Mouse (Mus musculus) gastrocnemius, postnatal 4 days (tissue): Measurements from ENCODE around the gene Ptp4a2. TPM values are rescaled to one million over a fixed set of nuclear protein-coding genes. Genes with fewer than 3 reads are reported as not detected.
"Not testable (repeated sequence)": the region's sequence is repeated elsewhere in the genome, so short reads cannot be mapped to it uniquely, and the experiment has no call there.

Experiments used
- DNase-seq, 2 experiments: peaks; one replicate each; pipeline ENCODE4 v3.0.0; 2021 to 2022; ENCODE audit warnings: low spot score in 2 of 2, mixed read lengths in 2 of 2
- total RNA-seq, 2 experiments: library from RNA; stranded (reverse); gene quantifications; 2 replicates each; pipeline ENCODE4 v1.2.3; 2021

Ptp4a2 gene
- total RNA-seq, 2 experiments from 2014 or later, result 406 to 430 TPM

DNA sequence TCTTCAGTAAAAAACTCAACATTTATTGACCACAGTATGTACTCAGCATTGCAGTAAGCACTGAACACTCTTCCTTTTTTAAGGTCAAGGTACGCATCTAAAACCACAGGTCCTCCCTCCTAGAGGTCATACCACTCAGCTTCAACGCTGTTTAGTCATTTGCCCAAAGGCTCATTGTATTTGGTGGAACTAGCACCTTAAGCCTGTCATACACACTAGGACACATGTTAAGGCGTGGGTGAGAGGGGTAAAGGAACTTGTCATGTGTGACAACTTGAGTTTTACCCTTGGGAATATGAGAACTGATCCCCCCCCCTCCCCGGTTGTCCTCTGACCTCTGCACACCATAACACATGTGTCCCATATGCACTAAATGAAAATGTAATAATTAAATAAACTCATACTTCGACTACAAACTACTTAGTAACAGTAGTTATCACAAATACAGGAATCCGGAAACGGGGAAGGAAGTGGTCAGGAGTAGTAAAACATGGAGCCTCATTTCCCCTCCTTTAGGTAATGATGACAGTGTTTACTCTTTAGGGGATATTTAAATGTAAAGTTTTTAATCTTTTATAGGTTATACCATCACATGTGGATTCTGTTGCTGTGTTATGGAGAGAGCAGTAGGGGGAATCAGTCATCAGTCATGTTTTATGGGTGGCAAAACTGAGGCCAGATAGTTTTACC lies 29.0 kb downstream of the Ptp4a2 start:
- no peak for DNase-seq

DNA sequence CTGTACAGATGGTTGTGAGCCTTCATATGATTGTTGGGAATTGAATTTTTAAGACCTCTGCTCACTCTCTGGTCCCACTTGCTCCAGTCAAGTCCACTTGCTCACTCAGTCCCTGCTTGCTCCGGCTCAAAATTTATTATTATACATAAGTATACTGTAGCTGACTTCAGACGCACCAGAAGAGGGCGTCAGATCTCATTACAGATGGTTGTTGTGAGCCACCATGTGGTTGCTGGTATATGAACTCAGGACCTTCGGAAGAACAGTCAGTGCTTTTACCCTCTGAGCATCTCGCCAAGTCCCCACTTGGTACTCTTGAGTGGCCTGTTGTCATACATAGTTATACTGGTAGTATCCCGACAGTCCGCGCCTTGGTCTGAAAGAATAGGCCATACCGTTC lies 35.8 kb downstream of the Ptp4a2 start:
- no peak for DNase-seq

DNA sequence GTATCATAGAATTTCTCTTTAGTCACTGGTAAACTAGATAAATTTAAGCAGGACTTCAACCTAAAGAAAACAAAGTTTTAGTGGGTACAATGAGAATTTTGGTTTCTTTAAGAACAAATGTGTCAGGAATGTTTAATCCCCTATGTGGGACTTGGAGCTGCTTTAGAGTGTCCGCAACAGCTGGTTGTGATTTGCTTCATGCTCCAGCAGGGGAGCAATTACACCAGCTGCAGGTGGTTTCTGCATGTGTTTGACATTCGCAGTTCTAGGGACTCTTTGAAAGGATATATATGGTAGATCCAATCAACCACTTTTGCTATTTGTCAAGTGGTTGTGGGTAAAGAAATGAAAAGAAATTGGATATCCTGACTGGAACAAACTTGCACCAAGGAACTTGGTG lies 39.5 kb downstream of the Ptp4a2 start:
- no peak for DNase-seq

DNA sequence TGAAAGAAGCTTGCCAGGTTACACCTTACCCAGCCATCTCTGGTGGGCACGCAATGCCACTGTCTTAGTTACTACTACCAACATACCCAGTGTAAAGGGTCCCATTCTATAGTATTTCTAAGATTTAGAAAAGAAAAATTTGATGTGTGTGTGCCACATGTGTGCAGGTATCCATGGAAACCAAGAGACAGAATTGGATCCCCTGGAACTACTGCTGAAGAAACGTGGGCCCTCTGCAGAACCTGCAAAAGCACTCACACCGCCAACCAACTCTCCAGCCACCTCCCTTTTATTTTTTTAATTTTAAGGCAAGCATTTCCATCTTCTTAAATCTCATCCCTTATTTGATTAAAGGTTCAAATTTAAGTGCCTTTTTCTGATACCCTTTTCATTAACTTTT lies 40.8 kb downstream of the Ptp4a2 start:
- DNase-seq, result no peak

- DNase-seq, result no peak
Observed at GRCm38 (mm10) chr4:129853053-129853452, 42.0 kb downstream of the Ptp4a2 start.

GRCm38 (mm10) chr4:129853996-129854395 lies 43.0 kb downstream of the Ptp4a2 start:
- no peak for DNase-seq

GRCm38 (mm10) chr4:129854615-129855014 lies 43.6 kb downstream of the Ptp4a2 start:
- DNase-seq, result no peak

DNA sequence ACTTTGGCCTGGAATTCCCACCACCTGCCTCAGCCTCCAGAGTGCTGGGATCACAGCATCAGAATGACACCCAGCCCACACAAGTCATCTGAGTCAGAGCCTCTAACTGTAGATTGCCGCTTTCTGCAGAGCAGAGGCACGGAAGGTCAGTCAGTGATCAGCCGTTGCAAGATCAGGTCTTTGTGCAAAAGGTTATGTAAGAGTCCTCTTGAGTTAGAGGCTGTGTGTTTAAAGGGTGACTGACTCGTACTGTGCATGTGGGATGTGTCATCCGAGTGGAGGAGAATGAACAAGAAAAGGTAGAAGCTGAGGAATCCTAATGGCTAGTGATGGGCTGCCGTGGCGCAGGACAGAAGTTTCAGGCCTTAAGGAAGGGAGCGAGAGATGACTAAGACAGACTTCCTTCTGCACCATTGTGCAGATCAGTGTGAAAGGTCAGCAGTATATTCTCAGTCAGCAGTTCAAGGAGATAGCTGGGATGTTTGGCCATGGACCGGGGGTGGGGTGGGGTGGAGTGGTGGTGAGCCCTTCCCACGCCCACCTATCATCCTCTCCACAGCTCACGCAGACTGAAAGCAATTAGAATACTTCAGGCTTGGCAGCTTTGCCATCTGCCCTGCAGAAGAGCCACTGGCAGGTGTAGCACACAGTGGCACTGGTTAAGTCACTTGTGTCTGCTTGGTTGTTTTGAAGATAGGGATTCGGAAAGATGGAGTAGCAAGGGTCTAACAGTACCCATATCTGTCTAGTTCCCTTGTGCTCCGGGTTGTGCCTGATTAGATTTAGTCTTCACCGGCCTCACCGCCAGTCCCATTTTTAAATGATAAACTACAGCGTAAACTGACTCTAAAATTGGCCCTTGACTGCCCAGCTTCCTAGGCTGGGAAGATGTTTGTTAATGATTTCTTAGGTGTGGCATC lies 44.3 kb downstream of the Ptp4a2 start:
- DNase-seq, result no peak

- DNase-seq, result no peak
Observed at GRCm38 (mm10) chr4:129860456-129860855, 49.4 kb downstream of the Ptp4a2 start.

- no peak for DNase-seq
Observed at GRCm38 (mm10) chr4:129861400-129861799, 50.4 kb downstream of the Ptp4a2 start.

DNA sequence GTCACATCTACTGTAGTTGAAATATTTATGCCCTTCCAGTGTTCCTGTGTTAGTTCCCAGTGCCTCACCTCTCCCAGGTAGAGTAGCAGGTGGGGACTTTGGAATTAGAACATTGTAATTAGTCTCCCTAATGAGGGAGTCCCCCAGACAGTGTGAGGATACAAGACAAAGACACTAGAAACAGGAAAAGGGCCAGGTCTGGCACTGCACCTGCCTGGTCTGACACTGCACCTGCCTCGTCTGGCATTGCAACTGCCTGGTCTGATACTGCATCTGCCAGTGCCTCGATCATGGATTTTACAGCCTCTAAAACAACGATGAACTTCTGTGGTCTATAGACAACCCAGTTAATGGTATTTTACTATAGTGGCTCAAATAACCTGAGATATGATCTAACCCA lies 51.3 kb downstream of the Ptp4a2 start:
- DNase-seq, result no peak

- DNase-seq, result not testable (repeated sequence)
Observed at GRCm38 (mm10) chr4:129866171-129866570, 55.2 kb downstream of the Ptp4a2 start.

GRCm38 (mm10) chr4:129868211-129868610 lies 57.2 kb downstream of the Ptp4a2 start:
- no peak for DNase-seq

- no peak for DNase-seq
Observed at GRCm38 (mm10) chr4:129870483-129870882, 59.5 kb downstream of the Ptp4a2 start.

GRCm38 (mm10) chr4:129872376-129872922 lies 61.4 kb downstream of the Ptp4a2 start:
- no peak for DNase-seq

- DNase-seq, result no peak
Observed at GRCm38 (mm10) chr4:129874805-129875204, 63.8 kb downstream of the Ptp4a2 start.

DNA sequence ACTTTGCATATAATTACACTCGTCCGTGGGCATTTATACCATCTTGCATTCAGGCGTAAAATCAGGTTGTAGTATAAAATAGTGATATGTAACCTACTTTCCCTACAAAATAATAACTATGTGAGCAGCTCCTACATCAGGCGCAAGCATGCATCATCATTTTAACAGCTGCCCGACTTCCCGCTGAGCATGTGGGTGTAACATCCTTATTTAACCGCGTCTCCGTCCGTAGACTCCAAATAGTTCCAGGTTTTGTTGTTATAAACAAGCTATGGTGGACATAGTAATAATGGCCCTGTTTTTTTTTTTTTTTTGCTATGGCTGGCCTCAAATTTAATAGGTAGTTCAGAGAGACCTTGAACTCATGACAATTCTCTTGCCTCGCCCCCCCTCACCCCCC lies 64.4 kb downstream of the Ptp4a2 start:
- no peak for DNase-seq

DNA sequence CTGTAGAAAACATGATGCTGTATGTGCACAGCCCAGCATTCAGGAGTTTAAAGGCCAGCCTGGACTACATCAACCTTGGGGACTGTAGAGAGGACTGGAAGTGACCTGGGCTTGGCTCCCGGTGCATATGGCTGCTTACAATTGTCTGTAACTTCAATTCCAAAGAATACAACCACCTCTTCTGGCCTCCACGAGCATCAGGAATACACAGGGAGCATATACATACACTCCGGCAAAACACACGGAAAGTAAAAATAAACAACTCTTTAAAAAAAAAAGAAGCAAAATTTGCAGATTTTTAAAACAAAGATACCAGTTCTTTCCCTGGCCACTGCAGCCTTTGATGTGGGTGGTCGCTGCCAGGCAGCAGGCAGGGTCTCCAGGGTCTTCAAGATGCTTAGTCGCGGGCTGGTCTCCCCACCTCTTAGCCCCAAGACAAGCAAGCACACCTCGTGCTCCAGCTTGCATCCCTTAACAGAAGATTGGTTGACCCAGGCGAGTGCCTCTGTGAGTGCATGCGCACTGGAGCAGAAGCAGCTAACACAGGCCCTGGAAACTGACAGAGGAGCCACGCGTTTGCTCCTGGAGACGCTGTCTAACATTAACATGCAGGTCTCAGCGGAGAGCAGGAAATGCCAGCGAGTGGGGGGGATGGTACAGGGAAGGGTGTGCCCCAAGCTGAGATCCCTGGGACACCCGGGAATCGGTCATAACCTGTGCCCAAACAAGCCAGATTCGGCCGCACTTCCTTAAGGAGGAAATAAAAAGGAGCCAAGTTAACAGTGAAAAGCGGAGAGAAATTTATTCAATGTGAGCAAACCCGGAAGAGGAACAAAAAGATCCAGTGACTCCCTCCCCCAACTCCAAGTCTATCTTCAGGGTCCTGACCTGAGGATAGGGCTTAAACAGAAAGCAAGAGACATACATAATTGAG lies 66.1 kb downstream of the Ptp4a2 start:
- DNase-seq, result peak; percentile 39 to 60

DNA sequence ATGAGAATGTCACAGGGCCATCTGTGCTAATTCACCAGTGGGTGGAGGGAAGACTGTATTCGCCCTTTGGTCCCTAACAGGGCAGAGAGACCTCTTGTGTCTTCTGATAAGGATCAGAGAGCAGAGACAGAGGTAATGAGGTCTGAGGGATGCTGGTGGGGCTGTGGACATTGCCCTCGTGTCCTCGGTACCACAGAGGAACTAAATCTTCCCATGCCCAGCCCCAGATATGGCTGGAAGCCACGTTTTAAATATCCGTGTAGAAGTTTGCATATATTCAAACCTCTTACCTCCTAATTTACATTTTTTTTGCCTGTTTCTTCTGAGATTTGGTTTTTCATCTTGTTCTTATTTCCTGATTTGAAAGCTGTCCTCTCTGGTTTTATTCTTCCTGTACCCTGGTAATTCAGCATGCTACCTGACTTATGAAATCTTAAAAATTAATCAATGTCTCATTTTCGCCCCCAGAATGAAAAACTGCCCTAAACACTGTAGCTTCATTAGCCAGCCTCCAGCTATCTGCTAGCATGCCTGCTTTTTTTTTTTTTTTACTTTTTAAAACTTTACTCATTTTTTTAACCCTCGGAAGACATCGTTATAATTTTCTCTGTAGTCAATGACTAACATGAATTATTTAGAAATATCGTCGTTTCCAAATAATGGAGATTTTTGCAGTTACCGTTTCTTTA lies 67.1 kb downstream of the Ptp4a2 start:
- no peak for DNase-seq

- no peak for DNase-seq
Observed at GRCm38 (mm10) chr4:129878656-129879145, 67.7 kb downstream of the Ptp4a2 start.
